Mouse (Mus musculus) granulocyte monocyte progenitor cell, adult 5-6 weeks (primary cell): ENCODE data around the gene Srsf6. TPM values are rescaled to one million over a fixed set of nuclear protein-coding genes. Genes with fewer than 3 reads are reported as not detected.

Experiments used
- ATAC-seq: replicated peaks from 2 replicates; pipeline ENCODE4 v1.8.0; 2016; ENCODE audit warnings: mild to moderate bottlenecking, moderate TSS enrichment, inconsistent platforms; ENCODE audit not compliant: poor library complexity, severe bottlenecking
- total RNA-seq, 2 experiments: library from RNA; stranded (forward) in 1 of 2; stranded (reverse) in 1 of 2; fragments of 200-712, 200-1000 nt in 1 of 2; fragments of >200 nt in 1 of 2; fragmentation: Nextera tagmentation in 1 of 2; gene quantifications; 2 replicates each; pipeline ENCODE4 v1.2.3; 2014 to 2017

Gene Srsf6
- total RNA-seq, 2 experiments from 2014 or later: 224 to 240 TPM

DNA sequence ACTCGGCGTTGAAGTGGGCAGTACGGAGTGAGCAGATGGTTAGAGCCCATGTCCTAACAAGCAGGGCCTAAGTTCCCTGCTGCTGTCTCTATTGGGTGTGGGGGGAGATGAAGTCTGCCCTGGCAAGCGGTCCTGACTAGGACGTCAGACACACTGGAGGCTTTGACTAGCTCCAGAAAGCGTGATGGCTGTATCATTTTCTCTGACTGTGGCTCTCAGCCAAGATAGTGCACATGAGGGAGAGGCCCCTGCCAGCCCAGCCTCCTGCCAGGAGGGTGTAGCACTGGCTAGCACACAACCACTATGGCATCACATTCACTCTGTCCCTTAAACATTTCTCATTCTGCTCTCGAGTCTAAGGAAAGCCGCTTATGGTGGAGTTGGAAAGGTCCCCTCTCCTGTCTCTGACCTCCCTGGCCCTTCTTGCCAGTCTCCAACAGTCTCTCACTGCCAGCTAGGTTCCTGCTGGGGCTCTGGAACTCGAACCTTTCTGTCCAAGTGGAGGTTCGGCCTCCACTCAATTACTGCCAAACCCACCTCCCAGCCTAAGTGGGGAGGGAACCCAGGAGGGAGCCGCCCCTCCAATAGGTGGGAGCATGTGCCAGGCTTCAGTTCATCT lies 43.9 kb downstream of the Srsf6 start:
- no peak for ATAC-seq

DNA sequence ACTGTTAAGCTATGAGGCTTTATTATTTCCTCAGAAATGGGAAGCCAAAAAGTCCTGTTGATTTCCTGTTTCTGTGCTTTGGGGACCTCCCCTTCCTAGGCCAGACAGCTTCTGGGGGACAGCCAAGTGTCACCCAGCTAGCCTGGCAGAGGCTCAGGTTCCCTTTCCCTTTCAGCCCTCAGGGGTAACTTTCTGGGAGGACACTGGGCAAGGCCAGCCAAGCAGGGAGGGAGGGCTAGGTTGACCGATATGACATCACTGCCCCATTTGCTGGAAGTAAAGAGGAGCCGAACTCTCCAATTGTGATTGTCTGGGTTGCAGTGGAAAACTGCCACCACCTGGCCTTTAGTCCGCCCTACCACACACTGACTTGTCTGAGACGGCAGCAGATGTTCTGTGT lies 44.7 kb downstream of the Srsf6 start:
- peak; percentile 85 for ATAC-seq

GRCm38 (mm10) chr2:162984381-162984780 lies 53.1 kb downstream of the Srsf6 start:
- ATAC-seq: no peak

DNA sequence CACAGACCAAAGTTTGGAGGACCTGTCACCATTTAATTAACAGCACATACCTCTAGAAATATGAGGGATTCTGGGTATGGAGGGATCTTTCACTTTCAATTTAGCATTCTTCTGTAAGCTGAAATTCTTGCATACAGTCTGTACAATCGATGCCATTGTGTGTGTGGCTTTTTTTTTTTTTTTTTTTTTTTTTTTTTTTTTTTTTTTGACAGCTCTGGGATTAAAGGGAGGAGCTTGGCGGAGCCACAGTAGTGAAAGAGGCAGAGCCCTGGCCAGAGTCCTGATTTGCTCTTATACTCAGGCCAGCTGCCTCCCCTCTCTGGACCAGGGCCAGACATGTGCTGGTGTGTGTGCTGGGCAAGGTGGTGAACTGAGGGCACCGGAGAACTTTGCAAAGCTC lies 54.6 kb downstream of the Srsf6 start:
- ATAC-seq: no peak

Other genes with a start within 250 kb of the Srsf6 start
- not detected in 2 replicates for gene L3mbtl1, start 11.9 kb downstream of the Srsf6 start, total RNA-seq (2014; fragmentation: Nextera tagmentation)
- not detected in 2 replicates for gene L3mbtl1, start 11.9 kb downstream of the Srsf6 start, total RNA-seq (2017)
- gene Sgk2, start 55.8 kb downstream of the Srsf6 start, total RNA-seq (2014; fragmentation: Nextera tagmentation): not detected in 2 replicates
- not detected in 2 replicates for gene Sgk2, start 55.8 kb downstream of the Srsf6 start, total RNA-seq (2017)
- 39.4 and 42.5 TPM in 2 replicates for gene Ift52, start 85.8 kb downstream of the Srsf6 start, total RNA-seq (2014; fragmentation: Nextera tagmentation)
- 19.9 and 23.8 TPM in 2 replicates for gene Ift52, start 85.8 kb downstream of the Srsf6 start, total RNA-seq (2017)
- gene Mybl2, start 123.2 kb downstream of the Srsf6 start, total RNA-seq (2014; fragmentation: Nextera tagmentation): 60.2 and 71.5 TPM in 2 replicates
- gene Mybl2, start 123.2 kb downstream of the Srsf6 start, total RNA-seq (2017): 40.6 and 42.4 TPM in 2 replicates
- not detected in 2 replicates for gene Gtsf1l, start 156.3 kb downstream of the Srsf6 start, total RNA-seq (2014; fragmentation: Nextera tagmentation)
- gene Gtsf1l, start 156.3 kb downstream of the Srsf6 start, total RNA-seq (2017): not detected in 2 replicates